Mouse (Mus musculus) MEL (cell line): ENCODE data around the gene Klk1b22. TPM values are rescaled to one million over a fixed set of nuclear protein-coding genes. Genes with fewer than 3 reads are reported as not detected.
"Not testable (repeated sequence)": the region's sequence is repeated elsewhere in the genome, so short reads cannot be mapped to it uniquely, and the experiment has no call there.

Experiments
- DNase-seq: peaks from one replicate; pipeline ENCODE4 v3.0.0; 2011; ENCODE audit warnings: low read depth, low spot score
- H3K27ac ChIP-seq: 2 replicates; pipeline ENCODE4 v1.5.1; 2012; ENCODE audit warnings: low read depth, mild to moderate bottlenecking, control low read depth, low read length, moderate library complexity; ENCODE audit not compliant: control insufficient read depth
- H3K27me3 ChIP-seq, 2 experiments: fragments of 150-350 bp in 1 of 2; sonication (generic) in 1 of 2; 2 replicates each; pipeline ENCODE4 v1.6.1; 2012; ENCODE audit warnings: low read length in 2 of 2, mild to moderate bottlenecking in 2 of 2, improper control_type of control experiment in 1 of 2, moderate library complexity in 1 of 2; ENCODE audit not compliant: insufficient read depth in 2 of 2, control insufficient read depth in 1 of 2
- H3K36me3 ChIP-seq, 2 experiments: 2 replicates each; pipeline ENCODE4 v1.6.1; 2012 to 2014; ENCODE audit warnings: low read length in 2 of 2, improper control_type of control experiment in 1 of 2, inconsistent platforms in 1 of 2, mild to moderate bottlenecking in 1 of 2; ENCODE audit not compliant: insufficient read depth in 2 of 2, control insufficient read depth in 1 of 2
- H3K4me1 ChIP-seq, 2 experiments: fragments of 150-350 bp in 1 of 2; sonication (generic) in 1 of 2; 2 replicates each; pipeline ENCODE4 v1.6.1; 2012; ENCODE audit warnings: low read length in 2 of 2, improper control_type of control experiment in 1 of 2, mild to moderate bottlenecking in 1 of 2; ENCODE audit not compliant: insufficient read depth in 2 of 2, control insufficient read depth in 1 of 2
- H3K4me3 ChIP-seq, 2 experiments: fragments of 150-350 bp in 1 of 2; sonication (generic) in 1 of 2; 2 replicates each; pipeline ENCODE4 v1.5.1; 2012; ENCODE audit warnings: low read depth in 2 of 2, low read length in 2 of 2, mild to moderate bottlenecking in 2 of 2, moderate library complexity in 2 of 2, control low read depth in 1 of 2, improper control_type of control experiment in 1 of 2; ENCODE audit not compliant: control insufficient read depth in 1 of 2, insufficient read depth in 1 of 2
- H3K79me2 ChIP-seq: 2 replicates; pipeline ENCODE4 v1.6.1; 2012; ENCODE audit warnings: mild to moderate bottlenecking, low read length, moderate library complexity; ENCODE audit not compliant: control insufficient read depth, poor library complexity, insufficient read depth
- H3K9ac ChIP-seq: 2 replicates; pipeline ENCODE4 v1.6.1; 2012; ENCODE audit warnings: low read depth, mild to moderate bottlenecking, control low read depth, low read length, moderate library complexity; ENCODE audit not compliant: control insufficient read depth, poor library complexity, severe bottlenecking
- H3K9me3 ChIP-seq: fragments of 150-350 bp; sonication (generic); replicated peaks from 2 replicates; pipeline ENCODE4 v1.6.1; 2012; ENCODE audit warnings: mild to moderate bottlenecking, low read length, improper control_type of control experiment, moderate library complexity; ENCODE audit not compliant: insufficient read depth
- BHLHE40 ChIP-seq: IDR thresholded peaks from 2 replicates; pipeline ENCODE4 v1.6.1; 2012; ENCODE audit warnings: low read depth, mild to moderate bottlenecking, inconsistent platforms, low read length, improper control_type of control experiment, borderline replicate concordance
- CTCF ChIP-seq, 3 experiments: IDR thresholded peaks in 2 of 3; conservative IDR thresholded peaks in 1 of 3; 2 replicates each; pipeline ENCODE4 v1.5.1; 2011 to 2012; ENCODE audit warnings: low read length in 3 of 3, low read depth in 2 of 3, mild to moderate bottlenecking in 2 of 3, improper control_type of control experiment in 1 of 3, inconsistent platforms in 1 of 3, mixed read lengths in 1 of 3, moderate library complexity in 1 of 3; ENCODE audit not compliant: control insufficient read depth in 1 of 3, insufficient read depth in 1 of 3, poor library complexity in 1 of 3, severe bottlenecking in 1 of 3
- E2F4 ChIP-seq: IDR thresholded peaks from 2 replicates; pipeline ENCODE4 v1.6.1; 2011; ENCODE audit warnings: low read depth, low read length, improper control_type of control experiment, borderline replicate concordance
- ELF1 ChIP-seq: IDR thresholded peaks from 2 replicates; pipeline ENCODE4 v1.6.1; 2014; ENCODE audit warnings: low read depth, mild to moderate bottlenecking, inconsistent platforms, low read length, improper control_type of control experiment, moderate library complexity
- ETS1 ChIP-seq: IDR thresholded peaks from 2 replicates; pipeline ENCODE4 v1.6.1; 2012; ENCODE audit warnings: low read depth, mild to moderate bottlenecking, inconsistent platforms, low read length, improper control_type of control experiment, moderate library complexity
- GABPA ChIP-seq: IDR thresholded peaks from 2 replicates; pipeline ENCODE4 v1.6.1; 2012; ENCODE audit warnings: low read depth, mild to moderate bottlenecking, inconsistent platforms, low read length, improper control_type of control experiment, moderate library complexity
- GATA1 ChIP-seq: IDR thresholded peaks from 2 replicates; pipeline ENCODE4 v1.6.1; 2011; ENCODE audit warnings: low read depth, low read length, improper control_type of control experiment
- HCFC1 ChIP-seq: IDR thresholded peaks from 2 replicates; pipeline ENCODE4 v1.6.1; 2012; ENCODE audit warnings: low read depth, mild to moderate bottlenecking, inconsistent platforms, low read length, improper control_type of control experiment, moderate library complexity
- JUND ChIP-seq: IDR thresholded peaks from 2 replicates; pipeline ENCODE4 v1.6.1; 2011; ENCODE audit warnings: low read depth, mild to moderate bottlenecking, improper control_type of control experiment, low read length
- KAT2A ChIP-seq: conservative IDR thresholded peaks from 2 replicates; pipeline ENCODE4 v1.6.1; 2012; ENCODE audit warnings: low read depth, low read length, improper control_type of control experiment, inconsistent platforms
- MAFK ChIP-seq: IDR thresholded peaks from 2 replicates; pipeline ENCODE4 v1.6.1; 2011; ENCODE audit warnings: low read depth, mild to moderate bottlenecking, low read length, improper control_type of control experiment, borderline replicate concordance
- MEF2A ChIP-seq: IDR thresholded peaks from 2 replicates; pipeline ENCODE4 v1.6.1; 2014; ENCODE audit warnings: low read depth, mild to moderate bottlenecking, inconsistent platforms, low read length, improper control_type of control experiment; ENCODE audit not compliant: poor library complexity, insufficient replicate concordance, severe bottlenecking; ENCODE audit errors: extremely low read depth
- MYB ChIP-seq: IDR thresholded peaks from 2 replicates; pipeline ENCODE4 v1.6.1; 2011; ENCODE audit warnings: mild to moderate bottlenecking, low read depth, low read length, improper control_type of control experiment
- NELFE ChIP-seq: IDR thresholded peaks from 2 replicates; pipeline ENCODE4 v1.6.1; 2011; ENCODE audit warnings: low read depth, low read length, improper control_type of control experiment
- POLR2A ChIP-seq, 2 experiments: IDR thresholded peaks; 2 replicates each; pipeline ENCODE4 v1.6.1; 2011 to 2012; ENCODE audit warnings: low read length in 2 of 2, mild to moderate bottlenecking in 2 of 2, control low read depth in 1 of 2, improper control_type of control experiment in 1 of 2, low read depth in 1 of 2, moderate library complexity in 1 of 2; ENCODE audit not compliant: control insufficient read depth in 1 of 2, insufficient read depth in 1 of 2, poor library complexity in 1 of 2
- POLR2AphosphoS2 ChIP-seq: IDR thresholded peaks from 2 replicates; pipeline ENCODE4 v1.6.1; 2011; ENCODE audit warnings: low read length, improper control_type of control experiment
- POLR2AphosphoS5 ChIP-seq: IDR thresholded peaks from 2 replicates; pipeline ENCODE4 v1.6.1; 2012; ENCODE audit warnings: low read depth, borderline replicate concordance, mild to moderate bottlenecking, inconsistent platforms, low read length, moderate library complexity, mixed read lengths
- RCOR1 ChIP-seq: IDR thresholded peaks from 2 replicates; pipeline ENCODE4 v1.6.1; 2012; ENCODE audit warnings: low read depth, mild to moderate bottlenecking, inconsistent platforms, low read length, improper control_type of control experiment
- SMC3 ChIP-seq: IDR thresholded peaks from 2 replicates; pipeline ENCODE4 v1.6.1; 2011; ENCODE audit warnings: low read depth, low read length, improper control_type of control experiment
- TCF12 ChIP-seq: IDR thresholded peaks from 2 replicates; pipeline ENCODE4 v1.6.1; 2014; ENCODE audit warnings: low read depth, mild to moderate bottlenecking, inconsistent platforms, low read length, improper control_type of control experiment, moderate library complexity
- USF2 ChIP-seq, 2 experiments: IDR thresholded peaks; 2 replicates each; pipeline ENCODE4 v1.6.1; 2011 to 2012; ENCODE audit warnings: improper control_type of control experiment in 2 of 2, low read length in 2 of 2, borderline replicate concordance in 1 of 2, inconsistent platforms in 1 of 2, low read depth in 1 of 2, mild to moderate bottlenecking in 1 of 2; ENCODE audit not compliant: insufficient read depth in 1 of 2
- ZC3H11A ChIP-seq: IDR thresholded peaks from 2 replicates; pipeline ENCODE4 v1.6.1; 2012; ENCODE audit warnings: low read depth, mild to moderate bottlenecking, inconsistent platforms, low read length, improper control_type of control experiment
- ZMIZ1 ChIP-seq: IDR thresholded peaks from 2 replicates; pipeline ENCODE4 v1.6.1; 2012; ENCODE audit warnings: low read depth, mild to moderate bottlenecking, inconsistent platforms, low read length, improper control_type of control experiment, moderate library complexity
- polyA plus RNA-seq, 2 experiments: library from polyadenylated mRNA; stranded (reverse) in 1 of 2; unstranded in 1 of 2; fragments of >175 nt in 1 of 2; fragments of >200 nt in 1 of 2; gene quantifications; 2 replicates each; pipeline versions ENCODE4 v1.2.1 to v1.2.4; 2012; ENCODE audit warnings: low replicate concordance in 2 of 2, low read depth in 1 of 2; ENCODE audit not compliant: insufficient read length in 2 of 2, insufficient read depth in 1 of 2, missing spikeins in 1 of 2
- total RNA-seq: library from RNA; depleted of rRNA; stranded (reverse); fragments of 300-350 nt; gene quantifications from 2 replicates; pipeline ENCODE4 v1.2.3, GENCODE M21; 2012

Klk1b22 gene
- total and polyA plus RNA-seq, 3 experiments: not detected

DNA sequence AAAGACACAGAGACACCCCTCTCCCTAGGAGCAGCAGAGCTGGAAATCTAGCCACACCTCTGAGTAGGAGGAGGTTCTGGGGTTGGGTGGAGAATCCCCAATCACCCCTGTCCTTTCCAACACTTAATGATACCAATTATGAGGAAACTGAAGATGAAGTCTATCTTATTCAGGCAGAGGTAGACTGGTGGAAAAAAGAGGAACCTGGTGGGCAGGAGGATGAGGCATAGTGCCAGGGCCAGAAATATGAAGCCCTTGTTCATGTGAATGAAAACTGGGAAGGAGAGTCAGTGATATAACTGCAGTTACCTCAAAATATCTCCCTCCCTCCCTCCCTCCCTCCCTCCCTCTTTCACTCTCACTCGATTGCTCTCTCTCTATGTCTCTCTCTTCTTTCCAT is 34.8 kb upstream of the Klk1b22 start (continued):
- TF ChIP-seq KAT2A (no peak), TCF12 (peak; percentile 83), MEF2A (no peak), ZMIZ1 (no peak), POLR2AphosphoS5 (no peak), NELFE (no peak), POLR2AphosphoS2 (no peak), GABPA (no peak), E2F4 (no peak), GATA1 (peak; percentile 47; the same call in 1 of the 2 replicates), POLR2A (IDR thresholded peaks at IDR 0.05; ENCODE audit: control insufficient read depth in 1 of 2, insufficient read depth in 1 of 2, low read depth in 1 of 2, low read length in 2 of 2, poor library complexity in 1 of 2) (no peak), CTCF (IDR thresholded peaks at IDR 0.05 in 2 of 3, conservative IDR thresholded peaks at IDR 0.05 in 1 of 3; ENCODE audit: control insufficient read depth in 1 of 3, insufficient read depth in 1 of 3, low read depth in 2 of 3, low read length in 3 of 3, poor library complexity in 1 of 3, severe bottlenecking in 1 of 3) (no peak), USF2 (IDR thresholded peaks at IDR 0.05; ENCODE audit: borderline replicate concordance in 1 of 2, insufficient read depth in 1 of 2, low read depth in 1 of 2, low read length in 2 of 2) (no peak), MYB (peak; percentile 36), SMC3 (no peak)

DNA sequence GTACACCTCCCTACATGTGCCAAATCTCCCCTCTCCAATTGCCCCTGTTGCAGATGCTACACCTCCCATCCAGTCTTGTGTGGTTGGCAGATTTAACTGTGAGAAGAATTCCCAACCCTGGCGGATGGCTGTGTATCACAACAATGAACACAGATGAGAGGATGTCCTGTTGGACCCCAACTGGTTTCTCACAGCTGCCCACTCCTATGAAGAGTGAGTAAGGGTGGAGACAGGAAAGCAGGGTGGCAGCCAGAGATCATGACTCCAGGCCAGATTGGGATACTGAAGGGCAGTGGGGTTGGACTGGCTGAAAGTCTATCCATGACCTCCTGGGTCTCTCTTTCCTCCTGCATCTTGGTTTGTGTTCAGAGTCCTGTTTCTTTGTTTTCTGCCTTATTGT is 16.4 kb upstream of the Klk1b22 start:
- TF ChIP-seq MEF2A (no peak), TCF12 (no peak), POLR2AphosphoS5 (no peak), KAT2A (no peak), MAFK (no peak), HCFC1 (no peak), ELF1 (no peak), ETS1 (no peak), SMC3 (no peak), JUND (no peak), RCOR1 (no peak), POLR2AphosphoS2 (no peak), ZC3H11A (no peak), ZMIZ1 (no peak), MYB (no peak), BHLHE40 (no peak)
- no peak overlapping the region for H3K27ac ChIP-seq

DNA sequence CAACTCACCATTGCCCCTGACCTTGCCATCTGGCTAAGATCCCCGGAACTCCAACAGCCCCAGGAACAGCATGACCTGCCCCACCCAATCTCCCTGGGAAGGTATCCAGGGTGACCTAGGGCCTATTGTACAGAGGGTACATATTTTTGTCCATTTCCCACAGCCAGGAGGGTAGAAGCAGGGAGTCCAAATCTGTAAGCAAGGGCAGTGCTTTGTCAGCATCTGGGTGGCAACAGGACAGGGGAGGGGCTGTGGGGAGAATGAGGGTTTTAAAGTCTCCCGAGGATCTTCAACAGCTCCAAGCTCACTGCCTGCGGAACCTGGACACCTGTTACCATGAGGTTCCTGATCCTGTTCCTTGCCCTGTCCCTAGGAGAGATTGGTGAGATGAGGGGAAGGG is 10.4 kb upstream of the Klk1b22 start, which contains the start of gene Klk1b21:
Gene Klk1b21, plus strand, starts transcription at position 301 of the 400 bp plus-strand sequence.
- H3K4me3 ChIP-seq, H3K9me3 ChIP-seq, H3K9ac ChIP-seq: not testable (repeated sequence)

More for the DNA sequence above, 16.4 kb upstream of the Klk1b22 start:
- no peaks in the 10 kb centered on the region for H3K4me1 ChIP-seq
- no peak overlapping the region for H3K9ac ChIP-seq
- no peak overlapping the region for H3K4me3 ChIP-seq
- no peaks in the 10 kb centered on the region for H3K27me3 ChIP-seq
- no peaks in the 10 kb centered on the region for H3K79me2 ChIP-seq
- DNase-seq: no peak
- no peaks in the 10 kb centered on the region for H3K36me3 ChIP-seq
- H3K9me3 ChIP-seq: no peaks in the 10 kb centered on the region

More for the DNA sequence above, 10.4 kb upstream of the Klk1b22 start, which contains the start of gene Klk1b21:
- H3K36me3 ChIP-seq, H3K27ac ChIP-seq, H3K79me2 ChIP-seq, H3K4me1 ChIP-seq, H3K27me3 ChIP-seq, DNase-seq: not testable (repeated sequence)
